Mouse (Mus musculus) T-helper 1 cell (primary cell): Measurements from ENCODE around the gene Naaa.

Experiments used
- in situ Hi-C: fragments of 300-600 bp; cut with MboI, MseI; formaldehyde crosslinking; loops from one replicate; pipeline ENCODE4 v1.15.1; 2025; ENCODE audit warnings: high pct_unique_total_duplicates

Gene Naaa

GRCm38 (mm10) chr5:92277437-92278394 lies at the start of gene Naaa:
TSS of gene Naaa (minus strand) at chr5:92278170.
- in situ Hi-C loops: no loop called here

DNA sequence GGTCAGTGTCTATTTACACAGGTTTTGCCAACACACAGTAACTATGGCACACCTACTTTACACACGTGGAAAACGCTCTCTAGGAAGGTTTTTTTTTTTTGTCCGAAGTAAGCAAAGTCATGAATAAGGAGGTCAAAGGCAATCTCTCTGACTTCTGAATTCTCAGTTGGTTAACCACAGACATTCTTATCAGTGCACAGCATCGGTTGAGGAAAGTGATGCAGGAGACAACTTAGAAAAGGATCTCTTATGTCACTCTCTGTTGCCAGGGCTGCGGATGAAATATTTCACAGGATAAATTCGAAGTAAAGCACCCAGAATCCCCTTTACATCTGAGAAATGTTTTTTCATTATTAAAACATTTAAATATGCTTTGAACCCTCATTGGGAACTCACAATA lies 49.4 kb upstream of the Naaa start:
- in situ Hi-C loops: loop anchor here (10.0 kb wide), 1 partner anchor 1733 kb away; no protein-coding TSS in a partner anchor

- in situ Hi-C loops: loop anchor here (10.0 kb wide), 1 partner anchor 1728 kb away; no protein-coding TSS in a partner anchor
Observed at GRCm38 (mm10) chr5:92323264-92323663, 45.3 kb upstream of the Naaa start.

GRCm38 (mm10) chr5:92322612-92323011 lies 44.6 kb upstream of the Naaa start:
- in situ Hi-C loops: loop anchor here (10.0 kb wide), 1 partner anchor 1728 kb away; no protein-coding TSS in a partner anchor

DNA sequence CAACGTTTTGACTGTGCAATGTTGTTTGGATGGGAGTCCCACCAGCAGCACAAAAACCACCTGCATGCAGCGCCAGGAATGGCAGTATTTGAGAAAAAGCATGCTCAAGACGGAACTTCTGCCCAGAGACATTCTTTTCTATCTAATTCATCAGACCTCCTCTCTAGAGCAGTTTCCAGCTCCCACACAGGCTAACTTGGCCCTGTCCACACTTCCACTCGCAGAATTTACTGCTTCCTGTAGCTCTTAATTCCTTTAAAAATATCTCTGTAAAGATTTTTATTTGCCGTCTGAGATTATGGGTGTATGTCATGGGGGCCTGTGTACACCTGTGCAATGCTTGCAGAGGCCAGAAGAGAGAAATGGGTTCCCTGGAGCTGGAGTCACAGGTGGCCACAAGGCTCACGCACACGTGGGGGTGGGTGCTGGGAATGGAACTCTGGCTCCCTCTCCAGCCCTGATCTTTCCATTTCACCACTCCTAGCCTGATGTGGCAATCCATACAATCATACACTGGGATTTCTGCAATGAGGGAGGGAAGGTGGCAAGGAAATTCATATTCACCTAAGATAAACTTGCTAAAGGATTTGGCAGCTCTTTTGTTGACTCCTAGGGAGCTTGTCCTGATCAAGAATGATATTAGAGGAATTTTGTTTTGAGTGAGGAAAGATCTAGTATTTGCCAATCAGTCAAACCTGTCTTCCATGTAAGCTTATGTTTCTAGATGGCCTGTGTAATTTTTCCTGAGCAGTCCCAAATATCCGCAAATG lies 43.8 kb upstream of the Naaa start:
- in situ Hi-C loops: loop anchor here (10.0 kb wide), 1 partner anchor 1727 kb away; no protein-coding TSS in a partner anchor

GRCm38 (mm10) chr5:92318596-92318995 lies 40.6 kb upstream of the Naaa start:
- in situ Hi-C loops: loop anchor here (5.0 kb wide), 1 partner anchor 59 kb away; no protein-coding TSS in a partner anchor

GRCm38 (mm10) chr5:92318119-92318518 lies 40.1 kb upstream of the Naaa start:
- in situ Hi-C loops: loop anchor here (5.0 kb wide), 1 partner anchor 59 kb away; no protein-coding TSS in a partner anchor

GRCm38 (mm10) chr5:92313776-92314175 lies 35.8 kb upstream of the Naaa start:
- in situ Hi-C loops: no loop called here

GRCm38 (mm10) chr5:92312046-92312715 lies 34.2 kb upstream of the Naaa start:
- in situ Hi-C loops: no loop called here

DNA sequence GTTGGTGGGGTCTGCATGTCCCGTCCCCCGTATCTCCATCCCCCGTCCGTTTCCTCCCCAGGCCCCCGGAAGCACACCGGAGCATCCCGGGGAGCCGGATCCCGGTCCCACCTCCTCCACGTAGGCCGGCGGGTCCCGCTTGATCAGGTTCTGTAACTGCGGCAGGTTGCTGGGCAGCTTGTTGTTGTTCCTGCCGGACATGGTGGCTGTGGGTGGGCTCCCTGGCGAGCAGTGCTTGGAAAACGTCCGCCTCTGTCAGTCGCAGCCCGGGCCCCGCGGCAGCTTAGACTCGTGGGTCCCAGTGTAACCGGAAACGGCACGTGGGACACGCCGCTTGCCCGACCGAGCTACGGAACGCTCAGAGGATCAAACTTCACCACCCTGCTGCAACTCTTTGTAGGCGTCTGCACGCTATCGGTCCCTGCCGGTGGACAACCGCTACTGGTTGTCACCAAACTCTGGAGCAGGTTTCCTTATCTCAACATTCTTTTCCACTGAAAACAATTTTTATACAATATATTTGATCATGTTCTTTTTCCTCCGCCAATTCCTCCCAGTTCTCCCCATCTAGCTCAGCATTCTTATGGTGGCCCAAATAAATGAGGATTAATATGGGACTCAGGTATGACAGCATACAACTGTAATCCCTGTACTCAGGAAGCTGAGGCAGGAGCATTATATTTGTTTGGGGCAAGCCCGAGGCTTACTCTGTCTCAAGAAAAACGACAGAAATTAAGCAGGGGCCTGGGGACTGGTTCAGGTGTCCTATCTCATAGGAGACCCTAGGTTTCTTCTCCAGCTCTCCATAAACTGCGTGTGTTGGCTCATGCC lies 31.9 kb upstream of the Naaa start, which contains the start of gene Sdad1:
Gene Sdad1 (minus strand): TSS at position 799 of the 831 bp plus-strand sequence.
- in situ Hi-C loops: no loop called here

DNA sequence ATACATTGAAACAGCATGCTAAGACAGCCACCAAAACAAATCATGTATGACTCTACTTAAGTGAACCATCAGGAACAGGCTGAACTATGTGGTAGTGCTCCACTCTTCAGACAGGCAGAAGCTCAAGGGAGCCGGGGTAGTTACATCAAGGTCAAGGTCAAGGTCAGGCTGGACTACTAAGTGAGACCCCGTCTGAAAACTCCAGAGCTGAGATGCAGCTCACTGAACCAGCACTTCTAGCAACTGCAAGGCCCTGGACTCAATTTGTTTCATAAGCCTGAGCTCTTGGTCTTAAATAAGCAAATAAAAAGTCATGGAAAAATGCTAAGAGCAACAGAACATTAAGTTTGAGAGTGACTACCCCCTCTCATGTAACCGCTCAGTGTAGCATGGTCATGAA lies 26.3 kb upstream of the Naaa start:
- in situ Hi-C loops: no loop called here

GRCm38 (mm10) chr5:92302149-92302840 lies 24.3 kb upstream of the Naaa start:
- in situ Hi-C loops: no loop called here

- in situ Hi-C loops: no loop called here
Observed at GRCm38 (mm10) chr5:92294525-92294924, 16.6 kb upstream of the Naaa start.

- in situ Hi-C loops: no loop called here
Observed at GRCm38 (mm10) chr5:92291652-92292414, 13.9 kb upstream of the Naaa start.

DNA sequence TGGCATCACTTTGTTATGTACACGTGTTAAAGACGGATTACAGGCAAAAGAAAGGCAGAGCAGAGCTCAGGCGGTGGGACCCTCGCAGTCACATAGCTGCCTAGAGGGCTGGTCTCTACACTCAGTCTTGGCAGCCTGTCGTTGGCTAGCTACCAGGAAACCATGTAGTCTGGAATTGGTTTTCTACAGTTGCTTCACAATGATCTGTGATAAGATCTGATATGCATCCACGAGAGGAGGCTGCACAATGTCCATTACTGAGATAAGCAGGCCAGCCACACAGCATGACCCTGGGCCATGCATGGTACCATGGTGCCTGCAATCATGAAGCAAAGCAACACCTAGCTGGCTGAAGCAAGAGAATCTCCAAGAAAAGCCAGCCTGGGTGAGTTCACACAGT lies 9.9 kb upstream of the Naaa start:
- in situ Hi-C loops: no loop called here

DNA sequence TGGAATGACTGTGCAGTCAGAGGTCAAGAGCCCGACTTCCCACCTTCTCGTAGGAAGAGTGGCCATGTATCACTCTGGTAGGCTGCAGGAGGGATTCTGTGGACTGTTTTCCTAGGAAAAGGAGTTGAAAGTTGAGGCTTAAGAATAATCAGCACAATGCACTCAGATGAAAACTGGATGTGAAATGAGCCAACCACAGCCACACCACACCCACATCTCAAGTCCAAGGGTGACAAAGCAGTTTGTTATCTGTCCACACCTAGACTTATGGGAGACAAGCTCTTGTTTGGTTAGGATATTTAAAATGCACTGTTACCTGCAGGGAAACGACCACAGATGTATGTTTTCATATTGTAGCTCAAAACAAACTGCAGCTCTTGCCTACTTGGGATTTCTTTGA lies 5.1 kb upstream of the Naaa start:
- in situ Hi-C loops: no loop called here

- in situ Hi-C loops: no loop called here
Observed at GRCm38 (mm10) chr5:92282571-92282970, 4.6 kb upstream of the Naaa start.

DNA sequence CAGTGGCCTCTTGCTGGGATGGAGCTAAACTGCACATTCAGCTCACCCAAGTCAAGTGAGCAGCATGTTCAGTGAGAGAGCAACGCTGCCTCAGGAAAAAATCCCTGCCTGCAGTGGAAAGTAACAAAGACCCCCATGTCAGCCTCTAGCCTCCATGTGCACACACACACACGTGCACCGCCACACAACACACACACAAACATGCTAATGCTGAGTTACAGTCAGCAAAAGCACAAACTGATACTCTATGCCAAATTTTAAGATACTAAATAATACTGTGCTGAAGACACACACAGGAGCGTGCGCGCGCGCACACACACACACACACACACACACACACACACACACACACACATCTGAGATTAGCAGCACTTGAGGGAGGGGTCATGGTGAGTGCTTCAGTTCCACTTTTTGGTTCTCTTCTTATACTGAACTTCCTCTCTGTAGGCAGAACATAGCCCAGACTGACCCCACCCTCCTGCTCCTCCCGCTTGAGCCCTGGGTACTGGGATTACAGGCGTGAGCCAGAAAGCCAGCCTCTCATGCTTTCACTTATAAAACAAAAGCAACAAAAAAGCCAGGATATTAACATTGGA lies 1.1 kb upstream of the Naaa start:
- in situ Hi-C loops: no loop called here

GRCm38 (mm10) chr5:92270496-92270895 lies 7.5 kb downstream of the Naaa start:
- in situ Hi-C loops: no loop called here
